Mouse (Mus musculus) right cerebral cortex, postnatal 25 days (tissue): ENCODE data around the gene Crip3.

Experiments
- DNase-seq: peaks from one replicate; pipeline ENCODE4 v3.0.0; 2022

Gene Crip3

DNA sequence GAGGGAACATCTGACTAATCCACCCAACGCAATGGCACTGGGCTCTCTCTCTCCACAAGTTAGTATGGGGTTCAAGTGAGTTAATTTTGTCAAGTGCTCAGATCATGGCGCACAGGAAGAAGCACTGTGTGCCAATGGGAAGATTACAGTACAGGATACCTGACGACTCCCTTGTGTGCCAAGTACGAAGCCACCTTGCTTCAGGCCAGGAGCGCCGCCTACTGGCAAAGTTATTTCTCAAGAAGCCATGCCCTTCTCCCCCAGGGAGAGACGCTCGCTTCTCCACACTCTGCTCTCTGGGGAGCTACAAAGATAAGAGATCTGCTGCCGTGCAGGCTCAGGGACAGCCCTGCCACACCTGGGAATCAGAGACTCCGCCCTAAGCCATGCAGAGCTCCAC, 29.1 kb downstream of the Crip3 start:
- DNase-seq, result no peak

DNA sequence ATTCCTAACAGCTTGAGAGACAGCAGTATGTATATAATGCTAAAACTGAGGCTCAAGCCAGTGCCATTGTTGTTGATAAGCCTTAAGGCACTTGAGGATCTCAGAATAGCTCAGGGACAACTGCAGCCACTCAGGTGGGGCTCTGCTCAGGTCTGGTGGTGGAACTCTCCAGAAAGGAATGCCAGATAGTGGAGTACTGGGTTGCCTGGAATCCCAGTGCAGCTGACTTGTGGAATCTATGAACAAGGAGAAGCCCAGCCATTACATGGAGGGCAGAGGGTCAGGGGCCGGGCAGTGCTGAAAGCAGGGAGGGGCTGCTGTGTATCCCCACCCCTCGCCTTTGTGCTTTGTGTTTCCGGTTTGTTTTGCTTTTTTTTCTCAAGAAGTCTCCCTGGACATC, 29.7 kb downstream of the Crip3 start:
- DNase-seq, result no peak

DNA sequence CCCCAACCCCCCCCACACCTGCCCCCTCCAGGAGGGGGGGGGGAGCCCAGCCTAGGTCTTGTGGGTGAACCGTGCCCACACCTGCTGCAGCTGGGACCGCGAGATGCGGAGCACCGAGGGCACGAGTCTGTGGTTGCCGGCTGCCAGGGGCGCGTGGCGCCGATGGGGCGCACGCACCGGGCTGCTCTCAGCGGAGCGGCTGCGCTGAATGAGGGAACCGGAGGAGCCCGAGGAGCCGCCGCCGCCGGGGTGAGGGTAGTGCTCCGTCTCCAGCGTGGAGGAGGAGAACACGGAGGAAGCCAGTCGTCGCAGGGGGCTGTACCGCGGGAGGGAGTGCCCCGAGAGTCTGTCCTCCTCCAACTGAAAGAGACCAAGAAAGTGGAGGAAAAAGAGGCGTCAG, 31.9 kb downstream of the Crip3 start:
- no peak for DNase-seq

DNA sequence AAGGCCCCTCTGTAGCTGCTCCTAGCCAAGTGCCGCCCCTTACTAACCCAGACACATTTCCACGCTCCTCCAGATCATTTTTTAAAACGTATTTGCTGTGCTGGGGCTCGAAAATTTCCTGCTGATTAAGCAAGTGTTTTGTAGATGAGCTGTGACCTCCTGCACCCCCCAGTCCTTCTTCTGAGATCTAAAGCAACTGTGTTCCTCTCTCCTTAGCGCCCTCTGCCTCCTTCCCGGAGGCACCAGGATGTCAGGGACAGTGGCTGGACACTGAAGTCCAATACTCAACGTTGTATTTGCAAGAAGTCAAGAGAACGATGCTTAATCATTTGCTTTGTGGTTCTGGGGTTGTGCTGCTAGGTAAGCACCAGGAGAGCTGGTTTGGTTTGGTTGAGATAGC, 32.6 kb downstream of the Crip3 start:
- DNase-seq, result no peak

DNA sequence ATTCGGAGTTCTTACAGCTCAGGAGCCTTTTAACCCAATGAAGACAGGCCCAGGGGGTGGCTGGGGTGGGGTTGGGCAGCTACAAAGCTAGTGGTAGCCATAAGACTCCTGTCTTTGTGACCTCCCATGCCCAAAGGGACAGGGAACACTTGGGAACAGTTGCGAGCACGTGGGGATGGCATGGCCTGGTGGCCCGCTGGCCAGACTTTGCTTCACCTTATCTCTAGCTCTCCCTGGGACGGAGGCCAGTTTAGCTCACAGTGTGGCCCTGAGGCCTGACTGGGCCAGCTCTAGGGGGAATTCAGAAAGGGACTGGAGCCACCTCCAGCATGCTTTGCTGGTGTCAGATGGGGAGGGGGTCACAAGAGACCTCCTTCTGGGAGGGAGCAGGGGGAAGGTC, 33.5 kb downstream of the Crip3 start:
- DNase-seq, result no peak

DNA sequence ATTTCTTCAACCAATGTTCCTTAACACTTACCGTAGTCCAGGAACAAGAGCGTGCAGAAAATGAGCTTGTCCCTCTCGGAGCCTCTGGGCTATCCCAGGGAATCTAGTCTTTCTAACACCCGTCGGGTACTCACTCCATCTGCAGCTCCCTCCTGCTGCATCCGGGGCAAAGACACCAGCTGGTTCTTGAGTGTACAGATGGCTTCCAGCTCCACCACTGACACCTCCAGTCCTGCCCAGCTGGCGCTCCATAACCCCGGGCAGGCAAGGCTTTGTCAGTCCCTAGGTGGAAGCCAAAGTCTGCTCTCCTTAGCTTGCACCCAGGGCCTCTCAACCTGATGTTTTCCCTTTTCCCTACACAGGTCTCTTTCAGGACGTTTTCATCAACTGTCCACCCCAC, 39.1 kb downstream of the Crip3 start:
- DNase-seq, result no peak

DNA sequence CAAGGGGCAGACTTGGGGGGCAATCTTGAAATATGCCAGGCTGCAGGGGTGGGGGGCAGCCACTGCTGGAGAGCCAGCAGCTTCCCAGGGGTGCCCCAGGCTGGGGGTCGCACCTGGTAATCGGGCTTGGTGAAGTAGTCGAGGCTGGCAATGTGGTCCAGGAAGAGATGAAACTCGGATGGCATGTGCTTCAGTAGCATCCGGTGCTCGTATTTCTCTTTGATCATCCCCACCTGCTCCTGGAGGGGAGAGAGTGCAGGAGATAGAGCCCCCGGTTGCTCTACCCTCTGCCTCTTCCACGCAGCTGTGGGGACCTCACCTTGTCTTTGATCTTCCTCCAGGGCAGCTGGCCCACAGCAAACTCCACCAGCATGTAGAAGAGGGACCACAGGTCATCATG, 47.9 kb downstream of the Crip3 start:
- DNase-seq, result no peak

DNA sequence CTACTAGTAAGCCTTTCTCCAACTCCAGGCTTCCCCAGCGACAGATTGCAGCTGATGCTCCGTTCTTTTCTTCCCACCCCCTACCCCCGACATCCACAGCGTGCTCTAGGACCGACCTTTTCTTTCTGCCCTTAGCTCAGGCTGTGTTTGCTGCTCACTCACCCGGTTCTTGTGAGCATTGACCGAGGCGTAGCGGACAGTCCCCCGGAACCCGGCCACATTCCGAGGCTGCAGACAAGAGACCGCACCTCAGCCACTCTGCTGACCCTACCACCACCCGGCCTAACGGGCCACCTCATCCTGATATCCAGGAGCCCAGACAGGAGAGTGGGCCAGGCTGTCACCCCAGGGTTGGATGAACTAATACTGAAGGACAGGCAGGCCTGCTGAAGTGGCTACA, 48.6 kb downstream of the Crip3 start:
- no peak for DNase-seq
